Mouse (Mus musculus) limb, embryonic 13.5 days (tissue): ENCODE data around the gene Cul7. TPM values are rescaled to one million over a fixed set of nuclear protein-coding genes. Genes with fewer than 3 reads are reported as not detected.

ENCODE experiments used
- polyA plus RNA-seq: library from polyadenylated mRNA; unstranded; fragments of >200 nt; fragmentation: Nextera tagmentation; extraction: Ambion mirVana; gene quantifications from 2 replicates; pipeline ENCODE4 v1.2.1, GENCODE M21; 2015

Cul7 gene
- polyA plus RNA-seq, 1 experiment from 2014 or later, result 66.0 TPM

Other genes with a start within 250 kb of the Cul7 start
- gene Crip3, start 221.4 kb upstream of the Cul7 start, polyA plus RNA-seq, result 0.97 and 1.6 TPM in 2 replicates
- gene Slc22a7, start 211.9 kb upstream of the Cul7 start, polyA plus RNA-seq, result 0.09 TPM in 1 of 2 replicates, not detected in the other
- 0.15 and 0.18 TPM in 2 replicates for gene Ttbk1, start 162.7 kb upstream of the Cul7 start, polyA plus RNA-seq
- gene Dnph1, start 153.6 kb upstream of the Cul7 start, polyA plus RNA-seq, result 40.4 and 41.7 TPM in 2 replicates
- gene Cul9, start 103.9 kb upstream of the Cul7 start, polyA plus RNA-seq, result 11.3 and 12.4 TPM in 2 replicates
- 5.8 and 7.3 TPM in 2 replicates for gene Srf, start 94.2 kb upstream of the Cul7 start, polyA plus RNA-seq
- 128 and 138 TPM in 2 replicates for gene Ptk7, start 20.8 kb upstream of the Cul7 start, polyA plus RNA-seq
- gene Klc4, start 4.3 kb upstream of the Cul7 start, polyA plus RNA-seq, result 26.4 and 26.5 TPM in 2 replicates
- gene Mrpl2, start 4.1 kb upstream of the Cul7 start, polyA plus RNA-seq, result 104 and 106 TPM in 2 replicates
- 67.6 and 73.9 TPM in 2 replicates for gene Rrp36, start 24.0 kb downstream of the Cul7 start, polyA plus RNA-seq
- 157 and 162 TPM in 2 replicates for gene Mea1, start 28.5 kb downstream of the Cul7 start, polyA plus RNA-seq
- 127 and 135 TPM in 2 replicates for gene Klhdc3, start 30.6 kb downstream of the Cul7 start, polyA plus RNA-seq
- gene Ppp2r5d, start 54.8 kb downstream of the Cul7 start, polyA plus RNA-seq, result 94.0 and 103 TPM in 2 replicates
- 26.8 and 27.0 TPM in 2 replicates for gene Pex6, start 61.1 kb downstream of the Cul7 start, polyA plus RNA-seq
- gene Gnmt, start 78.8 kb downstream of the Cul7 start, polyA plus RNA-seq, result 0.46 and 0.57 TPM in 2 replicates
- 66.8 and 67.7 TPM in 2 replicates for gene Cnpy3, start 101.9 kb downstream of the Cul7 start, polyA plus RNA-seq
- gene Ptcra, start 113.4 kb downstream of the Cul7 start, polyA plus RNA-seq, result 0.29 and 0.33 TPM in 2 replicates
- 70.5 and 75.2 TPM in 2 replicates for gene 2310039H08Rik, start 122.3 kb downstream of the Cul7 start, polyA plus RNA-seq
- 175 and 176 TPM in 2 replicates for gene Rpl7l1, start 132.3 kb downstream of the Cul7 start, polyA plus RNA-seq
- gene Bicral, start 208.1 kb downstream of the Cul7 start, polyA plus RNA-seq, result 3.9 and 4.6 TPM in 2 replicates
- 57.8 and 58.0 TPM in 2 replicates for gene Tbcc, start 240.3 kb downstream of the Cul7 start, polyA plus RNA-seq